ENCODE assay signal across 23 mouse cellular contexts in genomic region chr4:105728696-105729095, GRCm38 (mm10).
DNase-seq lines count a peak whose midpoint lies in the region; ATAC-seq and TF ChIP-seq lines count a peak whose summit lies in the region.
"Had no signal": no experiment of that assay in that cellular context is flagged by ENCODE, and none has a peak within 500 bp of the region (broad histone marks: within the 10 kb centered on the region; RNA-seq: fewer than 3 reads in every experiment).

No protein-coding gene starts in this region.

- ATAC-seq in hindbrain, embryonic 11.5 days (ENCODE audit: low FRiP score), result no peak
- ATAC-seq in hindbrain, postnatal 0 days, result no peak
- ATAC-seq: forebrain, embryonic 14.5 days; forebrain, embryonic 16.5 days had no signal

- H3K27ac ChIP-seq in hindbrain, embryonic 11.5 days (ENCODE audit: low read depth, low read length), result no peak overlapping the region
- H3K27ac ChIP-seq in hindbrain, postnatal 0 days, result no peak overlapping the region
- H3K27ac ChIP-seq in limb, embryonic 10.5 days, result no peak overlapping the region
- H3K27ac ChIP-seq: embryonic facial prominence, embryonic 13.5 days; embryonic facial prominence, embryonic 15.5 days; forebrain, embryonic 10.5 days; forebrain, embryonic 12.5 days had no signal

- no peak for TF ChIP-seq CTCF in hindbrain, postnatal 0 days (IDR thresholded peaks at IDR 0.05; ENCODE audit: low read depth)

- H3K27me3 ChIP-seq in hindbrain, embryonic 11.5 days (ENCODE audit: control insufficient read depth, insufficient read depth, low read length), result no peaks in the 10 kb centered on the region
- no peaks in the 10 kb centered on the region for H3K27me3 ChIP-seq in hindbrain, postnatal 0 days (ENCODE audit: insufficient read depth, low read length)
- no peaks in the 10 kb centered on the region for H3K27me3 ChIP-seq in limb, embryonic 10.5 days (ENCODE audit: low read depth, poor library complexity, severe bottlenecking)
- H3K27me3 ChIP-seq: embryonic facial prominence, embryonic 13.5 days; embryonic facial prominence, embryonic 15.5 days; forebrain, embryonic 12.5 days had no signal

- DNase-seq in hindbrain, embryonic 11.5 days (ENCODE audit: low spot score), result peak; percentile 25
- DNase-seq in hindbrain, postnatal 0 days (ENCODE audit: low spot score), result no peak
- DNase-seq in embryo, embryonic 10 days (ENCODE audit: low spot score), result peak; percentile 53
- peak; percentile 64 for DNase-seq in embryo, embryonic 10.5 days (ENCODE audit: low spot score)
- peak; percentile 30 for DNase-seq in embryo, embryonic 9.5 days (ENCODE audit: extremely low spot score)
- no peak for DNase-seq in limb, embryonic 10.5 days (ENCODE audit: low spot score)
- no peak for DNase-seq in ovary, adult 18-20 months (ENCODE audit: low spot score)
- DNase-seq in cerebellum, adult 9-10 months, result no peak
- DNase-seq: adrenal gland, adult 2 months; adrenal gland, postnatal 10 days; adrenal gland, postnatal 25 days; cerebellum, adult 11 months; cerebellum, adult 18-20 months; cerebellum, adult 8-10 months; cerebellum, postnatal 10 days; cerebellum, postnatal 25 days had no signal

- no peaks in the 10 kb centered on the region for H3K36me3 ChIP-seq in hindbrain, embryonic 11.5 days (ENCODE audit: control insufficient read depth, insufficient read depth, low read length)
- no peaks in the 10 kb centered on the region for H3K36me3 ChIP-seq in hindbrain, postnatal 0 days (ENCODE audit: insufficient read depth, low read length)
- H3K36me3 ChIP-seq in limb, embryonic 10.5 days, result no peaks in the 10 kb centered on the region
- H3K36me3 ChIP-seq: embryonic facial prominence, embryonic 13.5 days; embryonic facial prominence, embryonic 15.5 days; forebrain, embryonic 10.5 days; forebrain, embryonic 12.5 days had no signal

- H3K9me3 ChIP-seq in hindbrain, embryonic 11.5 days (ENCODE audit: control insufficient read depth, low read length), result no peaks in the 10 kb centered on the region
- no peaks in the 10 kb centered on the region for H3K9me3 ChIP-seq in hindbrain, postnatal 0 days (ENCODE audit: low read length)
- H3K9me3 ChIP-seq in limb, embryonic 10.5 days (replicated peaks), result no peaks in the 10 kb centered on the region
- H3K9me3 ChIP-seq: embryonic facial prominence, embryonic 13.5 days; embryonic facial prominence, embryonic 15.5 days; forebrain, embryonic 10.5 days; forebrain, embryonic 12.5 days had no signal

- 47% methylated on average over 3 of the region's 3 CpGs for WGBS in hindbrain, embryonic 11.5 days
- WGBS in hindbrain, postnatal 0 days, result 72% methylated on average over 3 of the region's 3 CpGs
- 45% methylated on average over 3 of the region's 3 CpGs for WGBS in limb, embryonic 10.5 days

- H3K4me2 ChIP-seq in hindbrain, embryonic 11.5 days (replicated peaks; ENCODE audit: low read depth, low read length), result no peak overlapping the region
- no peak overlapping the region for H3K4me2 ChIP-seq in hindbrain, postnatal 0 days (ENCODE audit: low read depth, low read length)
- H3K4me2 ChIP-seq: embryonic facial prominence, embryonic 13.5 days; embryonic facial prominence, embryonic 15.5 days; forebrain, embryonic 12.5 days had no signal

- H3K4me1 ChIP-seq in hindbrain, embryonic 11.5 days (replicated peaks; ENCODE audit: control insufficient read depth, insufficient read depth, low read length), result no peaks in the 10 kb centered on the region
- H3K4me1 ChIP-seq in hindbrain, postnatal 0 days (ENCODE audit: insufficient read depth, low read length), result no peaks in the 10 kb centered on the region
- peaks cover 14% of the 10 kb centered on the region for H3K4me1 ChIP-seq in limb, embryonic 10.5 days
- H3K4me1 ChIP-seq: embryonic facial prominence, embryonic 13.5 days; embryonic facial prominence, embryonic 15.5 days; forebrain, embryonic 12.5 days had no signal

- no peak overlapping the region for H3K4me3 ChIP-seq in hindbrain, embryonic 11.5 days (ENCODE audit: low read depth, low read length)
- H3K4me3 ChIP-seq in hindbrain, postnatal 0 days (ENCODE audit: low read length), result no peak overlapping the region
- H3K4me3 ChIP-seq in limb, embryonic 10.5 days, result no peak overlapping the region
- H3K4me3 ChIP-seq: embryonic facial prominence, embryonic 13.5 days; embryonic facial prominence, embryonic 15.5 days; erythroblast, embryonic 14.5 days; forebrain, embryonic 10.5 days; forebrain, embryonic 12.5 days had no signal

- H3K9ac ChIP-seq in hindbrain, embryonic 11.5 days (ENCODE audit: low read depth, low read length), result no peak overlapping the region
- no peak overlapping the region for H3K9ac ChIP-seq in hindbrain, postnatal 0 days (replicated peaks; ENCODE audit: low read length)
- H3K9ac ChIP-seq: embryonic facial prominence, embryonic 13.5 days; embryonic facial prominence, embryonic 15.5 days; forebrain, embryonic 12.5 days had no signal

Comparison
In these comparisons a context has a peak if more than half of its experiments do, and no peak if none do; other contexts are left out.
1. DNase-seq: peak in hindbrain, embryonic 11.5 days (single experiment), embryo, embryonic 10 days (single experiment), embryo, embryonic 10.5 days (single experiment) and embryo, embryonic 9.5 days (single experiment); none in hindbrain, postnatal 0 days (single experiment), limb, embryonic 10.5 days (single experiment), ovary, adult 18-20 months (single experiment) and cerebellum, adult 9-10 months (single experiment).